Mouse (Mus musculus): ENCODE data around the gene Eri3. TPM values are rescaled to one million over a fixed set of nuclear protein-coding genes. Genes with fewer than 3 reads are reported as not detected.

The Eri3 gene
- polyA plus RNA-seq (2016; fragmentation: Nextera tagmentation; extraction: Ambion mirVana): 148 and 165 TPM in 2 replicates

DNA sequence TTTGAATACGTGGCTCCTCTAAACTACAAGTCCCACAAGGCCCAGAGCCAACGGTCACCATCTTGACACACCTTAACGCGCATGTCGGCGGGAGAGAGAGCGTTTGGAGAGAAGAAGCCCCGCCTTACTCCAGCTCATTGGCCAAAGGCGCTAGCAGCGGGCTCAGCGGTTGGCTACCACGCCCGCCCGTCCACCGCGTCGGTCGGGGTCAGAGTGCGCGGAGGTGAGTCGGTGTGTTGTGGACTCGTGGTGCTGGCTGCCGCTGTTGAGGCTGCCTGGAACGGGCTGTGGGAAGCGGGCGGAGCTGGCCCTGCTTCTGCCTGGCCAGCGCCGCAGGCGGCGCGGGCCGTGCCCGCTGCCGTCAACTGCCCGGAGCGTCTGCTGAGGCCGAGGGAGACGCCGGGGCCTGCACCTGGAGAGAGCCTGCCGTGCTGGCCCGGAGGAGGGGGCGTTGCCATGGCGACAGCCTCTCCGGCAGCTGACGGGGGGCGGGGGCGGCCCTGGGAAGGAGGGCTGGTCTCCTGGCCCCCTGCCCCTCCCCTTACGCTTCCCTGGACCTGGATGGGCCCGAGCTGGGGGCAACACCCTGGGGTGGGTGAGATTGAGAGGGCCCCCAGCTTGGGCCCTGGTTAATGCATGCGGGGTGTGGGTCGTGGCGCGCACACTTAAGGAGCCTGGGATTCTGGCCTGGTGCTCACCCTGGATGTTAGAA, at the start of gene Eri3:
TSS of gene Eri3 (plus strand) at position 226 of the 712 bp plus-strand sequence.
- Histone ChIP-seq H3K9me3 (no peaks in the 10 kb centered on the region), H3K4me1 (peaks cover 20% of the 10 kb centered on the region), H3K27me3 (no peaks in the 10 kb centered on the region), H3K4me3 (peak within 1 kb of the TSS; percentile 94), H3K4me2 (replicated peaks) (peak within 1 kb of the TSS; percentile 69), H3K36me3 (no peaks in the 10 kb centered on the region), H3K27ac (replicated peaks) (peak within 1 kb of the TSS; percentile 79), H3K9ac (replicated peaks) (peak within 1 kb of the TSS; percentile 71)
- under 1% methylated on average over 35 of the region's 53 CpGs for WGBS
- peak; percentile 99 for ATAC-seq (ENCODE audit: low FRiP score, low read depth)

GRCm38 (mm10) chr4:117518246-117518645, 31.9 kb upstream of the Eri3 start:
- ATAC-seq (ENCODE audit: low FRiP score, low read depth): no peak
- H3K4me2 ChIP-seq (replicated peaks): no peak overlapping the region

GRCm38 (mm10) chr4:117521350-117521749, 28.8 kb upstream of the Eri3 start:
- H3K27me3 ChIP-seq: peaks cover 43% of the 10 kb centered on the region
- no peaks in the 10 kb centered on the region for H3K4me1 ChIP-seq
- WGBS: 62% methylated on average over 2 of the region's 2 CpGs
- H3K4me2 ChIP-seq (replicated peaks): no peak overlapping the region
- H3K9me3 ChIP-seq: no peaks in the 10 kb centered on the region
- H3K27ac ChIP-seq (replicated peaks): no peak overlapping the region
- no peak overlapping the region for H3K4me3 ChIP-seq
- ATAC-seq (ENCODE audit: low FRiP score, low read depth): no peak
- H3K36me3 ChIP-seq: no peaks in the 10 kb centered on the region
- no peak overlapping the region for H3K9ac ChIP-seq (replicated peaks)

More at GRCm38 (mm10) chr4:117518246-117518645, 31.9 kb upstream of the Eri3 start:
- H3K4me3 ChIP-seq: no peak overlapping the region
- H3K27ac ChIP-seq (replicated peaks): no peak overlapping the region
- no peaks in the 10 kb centered on the region for H3K9me3 ChIP-seq
- no peak overlapping the region for H3K9ac ChIP-seq (replicated peaks)
- no peaks in the 10 kb centered on the region for H3K36me3 ChIP-seq
- H3K4me1 ChIP-seq: no peaks in the 10 kb centered on the region
- WGBS: 90% methylated on average over 4 of the region's 4 CpGs
- H3K27me3 ChIP-seq: peaks cover 21% of the 10 kb centered on the region; the same call in 1 of the 2 replicates

DNA sequence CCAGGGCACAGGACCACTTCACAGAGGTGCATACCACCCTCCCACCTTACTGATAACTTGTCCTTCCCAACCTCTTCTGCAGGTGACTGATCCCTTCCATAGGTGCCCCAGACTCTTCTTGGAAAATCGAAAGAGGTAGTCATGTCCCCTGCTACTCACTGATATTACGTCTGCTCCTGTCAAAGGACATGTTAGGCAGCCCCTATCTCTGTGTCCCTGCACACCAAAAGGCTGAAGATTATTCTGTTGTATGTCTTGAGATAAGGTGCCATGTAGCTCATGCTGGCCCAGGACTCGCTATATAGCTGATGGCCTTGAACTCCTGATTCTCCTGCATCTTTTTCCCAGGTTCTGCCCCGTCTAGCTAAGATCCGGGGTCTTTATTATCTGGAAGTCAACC, 24.2 kb upstream of the Eri3 start:
- H3K9ac ChIP-seq (replicated peaks): no peak overlapping the region
- H3K4me2 ChIP-seq (replicated peaks): no peak overlapping the region
- H3K27me3 ChIP-seq: peaks cover 66% of the 10 kb centered on the region
- no peak overlapping the region for H3K27ac ChIP-seq (replicated peaks)
- no peak for ATAC-seq (ENCODE audit: low FRiP score, low read depth)
- no peaks in the 10 kb centered on the region for H3K36me3 ChIP-seq
- peaks cover 2% of the 10 kb centered on the region; the same call in 1 of the 2 replicates for H3K4me1 ChIP-seq
- 96% methylated on average over 5 of the region's 5 CpGs for WGBS
- H3K4me3 ChIP-seq: no peak overlapping the region
- no peaks in the 10 kb centered on the region for H3K9me3 ChIP-seq

DNA sequence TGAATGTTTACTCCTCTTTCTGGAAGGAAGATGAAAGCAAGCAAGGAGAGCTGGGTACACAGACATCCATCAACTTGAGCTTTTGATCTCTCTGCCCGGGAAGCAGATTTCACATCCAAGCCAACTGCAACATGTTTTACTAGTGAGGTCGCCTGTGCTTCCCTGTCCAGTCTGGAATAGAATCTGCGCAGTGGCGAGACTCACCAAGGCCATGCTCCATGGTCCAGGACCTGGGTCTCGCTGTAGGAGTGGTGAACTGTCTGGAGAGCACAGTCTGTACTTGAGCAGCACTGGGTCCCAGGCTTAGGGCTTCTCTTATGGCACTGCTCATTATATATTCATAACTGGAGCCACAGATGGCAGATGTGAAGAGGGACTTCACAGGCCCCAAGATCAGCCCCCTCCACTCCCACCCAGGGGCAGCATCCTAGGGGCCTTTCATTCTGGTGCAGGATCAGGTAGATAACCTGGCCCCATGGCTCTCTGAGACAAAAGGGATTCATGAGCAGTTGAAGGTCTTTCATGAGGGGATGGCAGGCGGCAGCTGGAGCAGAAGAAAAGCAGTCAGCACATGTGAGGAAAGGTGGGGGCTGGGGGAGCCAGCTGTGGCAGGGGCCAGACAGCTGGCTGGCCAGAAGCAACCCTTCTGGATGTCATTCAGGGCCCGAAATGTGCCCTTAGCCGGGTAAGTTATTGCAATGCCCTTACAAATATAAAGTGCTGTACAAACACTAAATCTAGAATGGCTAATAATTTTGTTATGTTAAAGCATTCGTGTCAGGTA, 22.9 kb upstream of the Eri3 start:
- Histone ChIP-seq H3K27ac (replicated peaks) (no peak overlapping the region), H3K9ac (replicated peaks) (no peak overlapping the region), H3K4me3 (no peak overlapping the region), H3K27me3 (peaks cover 70% of the 10 kb centered on the region), H3K9me3 (no peaks in the 10 kb centered on the region), H3K4me2 (replicated peaks) (no peak overlapping the region), H3K4me1 (peaks cover 2% of the 10 kb centered on the region; the same call in 1 of the 2 replicates), H3K36me3 (no peaks in the 10 kb centered on the region)
- WGBS: 64% methylated on average over 9 of the region's 9 CpGs
- no peak for ATAC-seq (ENCODE audit: low FRiP score, low read depth)

DNA sequence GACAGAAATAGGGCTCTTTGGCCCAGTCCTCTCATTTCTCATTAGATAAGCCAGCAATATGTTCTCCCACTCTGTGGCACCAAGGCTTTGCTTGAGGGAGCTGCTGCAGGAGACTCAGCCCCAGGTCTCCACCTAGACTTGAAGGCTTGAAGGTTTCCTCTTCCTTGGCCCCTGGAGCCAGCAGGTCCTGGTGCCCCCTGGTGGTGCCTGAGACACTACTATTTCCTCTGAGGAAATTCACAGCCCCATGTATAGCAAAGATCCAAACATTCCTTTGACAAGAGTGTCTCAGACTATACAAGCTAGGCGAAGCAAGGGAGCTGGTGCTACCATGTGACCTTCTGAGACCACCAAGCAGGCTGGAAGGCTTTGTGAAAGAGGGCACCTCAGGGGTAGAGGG, 22.2 kb upstream of the Eri3 start:
- ATAC-seq (ENCODE audit: low FRiP score, low read depth): no peak
- Histone ChIP-seq H3K36me3 (no peaks in the 10 kb centered on the region), H3K4me2 (replicated peaks) (no peak overlapping the region), H3K9ac (replicated peaks) (no peak overlapping the region), H3K9me3 (no peaks in the 10 kb centered on the region), H3K4me1 (peaks cover 2% of the 10 kb centered on the region; the same call in 1 of the 2 replicates), H3K27me3 (peaks cover 67% of the 10 kb centered on the region), H3K4me3 (no peak overlapping the region), H3K27ac (replicated peaks) (no peak overlapping the region)
- 27% methylated on average over 1 of the region's 1 CpGs for WGBS

DNA sequence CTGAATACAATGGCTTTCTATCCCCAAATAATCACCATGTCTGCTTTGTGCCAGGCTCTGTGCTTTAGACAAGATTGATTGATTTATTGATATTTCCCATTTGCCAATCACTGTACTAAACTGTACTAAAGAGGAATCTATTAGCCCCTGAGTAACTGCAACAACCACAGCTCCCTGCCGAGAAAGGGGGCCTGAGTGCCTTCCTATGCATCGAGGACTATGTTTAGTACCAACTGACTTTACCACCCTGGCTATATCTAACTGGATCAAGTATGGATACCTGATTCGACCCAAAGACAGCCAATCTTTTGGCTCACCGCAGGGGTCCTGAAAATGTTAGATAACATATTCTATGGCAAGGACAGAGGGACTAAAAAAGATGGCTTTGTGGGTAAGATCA, 20.3 kb upstream of the Eri3 start:
- H3K9ac ChIP-seq (replicated peaks): no peak overlapping the region
- H3K4me3 ChIP-seq: no peak overlapping the region
- no peaks in the 10 kb centered on the region for H3K9me3 ChIP-seq
- H3K27me3 ChIP-seq: peaks cover 59% of the 10 kb centered on the region
- ATAC-seq (ENCODE audit: low FRiP score, low read depth): no peak
- 66% methylated on average over 4 of the region's 4 CpGs for WGBS
- peaks cover 2% of the 10 kb centered on the region; the same call in 1 of the 2 replicates for H3K4me1 ChIP-seq
- no peak overlapping the region for H3K27ac ChIP-seq (replicated peaks)
- no peaks in the 10 kb centered on the region for H3K36me3 ChIP-seq
- no peak overlapping the region for H3K4me2 ChIP-seq (replicated peaks)

- no peak for ATAC-seq (ENCODE audit: low FRiP score, low read depth)
- Histone ChIP-seq H3K27ac (replicated peaks) (no peak overlapping the region), H3K4me1 (no peaks in the 10 kb centered on the region), H3K9me3 (no peaks in the 10 kb centered on the region), H3K4me2 (replicated peaks) (no peak overlapping the region), H3K36me3 (no peaks in the 10 kb centered on the region), H3K27me3 (peaks cover 27% of the 10 kb centered on the region), H3K4me3 (no peak overlapping the region), H3K9ac (replicated peaks) (no peak overlapping the region)
- WGBS: 49% methylated on average over 9 of the region's 9 CpGs
Observed at GRCm38 (mm10) chr4:117535496-117536200, 14.5 kb upstream of the Eri3 start.

DNA sequence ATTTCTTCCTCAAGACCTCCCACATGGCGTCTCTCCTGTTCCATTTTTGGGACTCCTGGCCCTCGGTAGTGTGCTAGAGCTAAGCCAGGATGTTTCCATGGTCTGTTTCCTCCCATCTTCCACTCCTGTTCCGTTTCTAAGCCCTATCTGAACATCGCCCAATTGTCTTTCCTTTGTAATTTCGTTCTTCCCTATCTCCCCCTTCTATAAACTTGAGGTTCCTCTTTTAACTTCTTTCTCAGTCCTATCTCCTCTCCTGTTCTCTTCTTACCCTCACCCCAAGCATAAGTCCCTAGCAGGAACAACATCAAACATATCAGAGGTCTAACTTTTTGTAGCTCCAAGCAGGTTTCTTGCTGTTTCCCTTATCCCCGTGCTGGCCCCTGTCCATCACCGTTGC, 13.2 kb upstream of the Eri3 start:
- Histone ChIP-seq H3K4me3 (no peak overlapping the region), H3K9me3 (no peaks in the 10 kb centered on the region), H3K27ac (replicated peaks) (no peak overlapping the region), H3K4me1 (no peaks in the 10 kb centered on the region), H3K9ac (replicated peaks) (no peak overlapping the region), H3K4me2 (replicated peaks) (no peak overlapping the region), H3K27me3 (peaks cover 17% of the 10 kb centered on the region), H3K36me3 (no peaks in the 10 kb centered on the region)
- WGBS: 89% methylated on average over 7 of the region's 7 CpGs
- ATAC-seq (ENCODE audit: low FRiP score, low read depth): no peak

- no peak overlapping the region for H3K9ac ChIP-seq (replicated peaks)
- ATAC-seq (ENCODE audit: low FRiP score, low read depth): no peak
- no peaks in the 10 kb centered on the region for H3K9me3 ChIP-seq
- H3K27me3 ChIP-seq: peaks cover 20% of the 10 kb centered on the region; the same call in 1 of the 2 replicates
- H3K4me3 ChIP-seq: no peak overlapping the region
- no peak overlapping the region for H3K27ac ChIP-seq (replicated peaks)
- WGBS: 80% methylated on average over 8 of the region's 8 CpGs
- H3K36me3 ChIP-seq: no peaks in the 10 kb centered on the region
- no peak overlapping the region for H3K4me2 ChIP-seq (replicated peaks)
- H3K4me1 ChIP-seq: no peaks in the 10 kb centered on the region
Observed at GRCm38 (mm10) chr4:117539329-117539980, 10.7 kb upstream of the Eri3 start.

GRCm38 (mm10) chr4:117540571-117540970, 9.6 kb upstream of the Eri3 start:
- Histone ChIP-seq H3K27me3 (peaks cover 20% of the 10 kb centered on the region; the same call in 1 of the 2 replicates), H3K27ac (replicated peaks) (no peak overlapping the region), H3K4me2 (replicated peaks) (no peak overlapping the region), H3K4me1 (no peaks in the 10 kb centered on the region), H3K36me3 (no peaks in the 10 kb centered on the region), H3K9ac (replicated peaks) (no peak overlapping the region), H3K4me3 (no peak overlapping the region), H3K9me3 (no peaks in the 10 kb centered on the region)
- ATAC-seq (ENCODE audit: low FRiP score, low read depth): no peak
- WGBS: 71% methylated on average over 5 of the region's 5 CpGs

Measured in midbrain, embryonic 12.5 days (tissue).